Mouse (Mus musculus) hindbrain, embryonic 14.5 days (tissue): Measurements from ENCODE around the gene Pnmal2. TPM values are rescaled to one million over a fixed set of nuclear protein-coding genes. Genes with fewer than 3 reads are reported as not detected.
A peak's percentile ranks its signal among the peaks of the same experiment; 100 is the strongest.

Experiments used
- ATAC-seq: fragments of 200-750 bp; cut with Nextera tagmentation; 2 replicates; pipeline ENCODE4 v1.8.0; 2017; ENCODE audit warnings: moderate number of reproducible peaks, mild to moderate bottlenecking, moderate TSS enrichment, moderate library complexity; ENCODE audit not compliant: low FRiP score
- DNase-seq: peaks from one replicate; pipeline ENCODE4 v3.0.0-alpha.2; 2015; ENCODE audit warnings: low spot score
- H3K27ac ChIP-seq: fragments of 300-500 bp; sonication (generic); 2 replicates; pipeline ENCODE4 v1.5.1; 2014; ENCODE audit warnings: mild to moderate bottlenecking, moderate library complexity
- H3K27me3 ChIP-seq: fragments of 300-500 bp; sonication (generic); 2 replicates; pipeline ENCODE4 v1.6.1; 2014; ENCODE audit warnings: mild to moderate bottlenecking, low read length, mixed read lengths; ENCODE audit not compliant: control insufficient read depth, insufficient read depth
- H3K36me3 ChIP-seq: fragments of 300-500 bp; sonication (generic); replicated peaks from 2 replicates; pipeline ENCODE4 v1.6.1; 2014; ENCODE audit not compliant: control insufficient read depth, insufficient read depth
- H3K4me1 ChIP-seq: fragments of 300-500 bp; sonication (generic); replicated peaks from 2 replicates; pipeline ENCODE4 v1.6.1; 2014; ENCODE audit warnings: antibody characterized with exemption, low read length, mixed read lengths; ENCODE audit not compliant: control insufficient read depth, insufficient read depth
- H3K4me2 ChIP-seq: fragments of 300-500 bp; sonication (generic); replicated peaks from 2 replicates; pipeline ENCODE4 v1.6.1; 2014; ENCODE audit warnings: mild to moderate bottlenecking, moderate library complexity
- H3K4me3 ChIP-seq: fragments of 300-500 bp; sonication (generic); replicated peaks from 2 replicates; pipeline ENCODE4 v1.5.1; 2014; ENCODE audit warnings: mild to moderate bottlenecking, low read length
- H3K9ac ChIP-seq: fragments of 300-500 bp; sonication (generic); 2 replicates; pipeline ENCODE4 v1.6.1; 2014
- H3K9me3 ChIP-seq: fragments of 300-500 bp; sonication (generic); 2 replicates; pipeline ENCODE4 v1.6.1; 2016; ENCODE audit warnings: low read length; ENCODE audit not compliant: control insufficient read depth
- WGBS: fragments of 180-500 bp; shearing (Covaris S2); extraction: QIAGEN DNeasy Blood & Tissue Kit; methylation state at CpG from one replicate; pipeline ENCODE4 v1.1.7; 2014; 5-methylcytosine and 5-hydroxymethylcytosine counted together
- polyA plus RNA-seq: library from polyadenylated mRNA; unstranded; fragments of >200 nt; fragmentation: Nextera tagmentation; extraction: Ambion mirVana; gene quantifications from 2 replicates; pipeline ENCODE4 v1.2.1, GENCODE M21; 2014

The Pnmal2 gene
- polyA plus RNA-seq, result 96.1 and 96.4 TPM in 2 replicates

GRCm38 (mm10) chr7:16944061-16944807, at the start of gene Pnmal2:
Gene Pnmal2 (plus strand): TSS chr7:16944682.
- H3K9me3 ChIP-seq, result no peaks in the 10 kb centered on the region
- peak within 1 kb of the TSS; percentile 96 for H3K4me2 ChIP-seq
- peak within 1 kb of the TSS; percentile 96 for H3K27ac ChIP-seq
- H3K9ac ChIP-seq, result peak within 1 kb of the TSS; percentile 98
- DNase-seq (peak; percentile 94), ATAC-seq (peak; percentile 86)
- 6% methylated on average over 36 of the region's 36 CpGs for WGBS
- peaks cover 72% of the 10 kb centered on the region for H3K4me1 ChIP-seq
- 0 out of 2 replicates have a peak, but pooled peaks cover 5% of the 10 kb centered on the region for H3K27me3 ChIP-seq
- H3K4me3 ChIP-seq, result peak within 1 kb of the TSS; percentile 90
- H3K36me3 ChIP-seq, result peaks cover 8% of the 10 kb centered on the region

- H3K27ac ChIP-seq, result 0 out of 2 replicates have a peak overlapping the region, but pooled peaks have one; percentile 32
- H3K4me2 ChIP-seq, result peak overlapping the region; percentile 48
- H3K27me3 ChIP-seq, result peaks cover 17% of the 10 kb centered on the region
- peak overlapping the region; percentile 15; the same call in 1 of the 2 replicates for H3K4me3 ChIP-seq
- no peaks in the 10 kb centered on the region for H3K36me3 ChIP-seq
- peak overlapping the region; percentile 20; the same call in 1 of the 2 replicates for H3K9ac ChIP-seq
- peaks cover 15% of the 10 kb centered on the region for H3K4me1 ChIP-seq
- peak; percentile 75 for DNase-seq
- no peaks in the 10 kb centered on the region for H3K9me3 ChIP-seq
- ATAC-seq, result peak; percentile 7
- WGBS, result 2% methylated on average over 24 of the region's 24 CpGs
Measured at GRCm38 (mm10) chr7:16895000-16895399, 49.5 kb upstream of the Pnmal2 start.

DNA sequence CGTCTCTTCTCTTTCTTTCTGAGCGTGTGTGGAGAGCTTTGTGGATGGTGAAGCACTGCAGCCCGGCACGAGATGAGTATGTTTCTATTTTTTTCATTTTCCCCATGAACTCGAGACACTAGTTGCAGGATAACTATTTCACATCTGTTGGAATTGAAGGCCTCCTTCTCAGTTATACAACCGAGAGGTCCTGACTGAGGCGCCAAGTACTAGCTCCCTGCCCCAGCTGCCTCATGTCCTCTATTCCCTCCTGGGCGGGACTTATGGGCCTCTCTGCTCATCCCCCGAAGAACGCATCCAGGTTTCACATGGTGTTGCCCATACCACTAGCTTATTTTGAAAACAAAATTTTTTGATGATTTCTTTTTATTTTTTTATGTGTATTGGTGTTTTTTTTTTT, 49.0 kb upstream of the Pnmal2 start:
- Histone ChIP-seq H3K4me2 (peak overlapping the region; percentile 48), H3K4me3 (peak overlapping the region; percentile 15; the same call in 1 of the 2 replicates), H3K9me3 (no peaks in the 10 kb centered on the region), H3K9ac (0 out of 2 replicates have a peak overlapping the region, but pooled peaks have one; percentile 20), H3K36me3 (no peaks in the 10 kb centered on the region), H3K4me1 (peaks cover 17% of the 10 kb centered on the region), H3K27me3 (peaks cover 17% of the 10 kb centered on the region), H3K27ac (no peak overlapping the region)
- ATAC-seq, result no peak
- DNase-seq, result no peak
- WGBS, result 27% methylated on average over 10 of the region's 10 CpGs

DNA sequence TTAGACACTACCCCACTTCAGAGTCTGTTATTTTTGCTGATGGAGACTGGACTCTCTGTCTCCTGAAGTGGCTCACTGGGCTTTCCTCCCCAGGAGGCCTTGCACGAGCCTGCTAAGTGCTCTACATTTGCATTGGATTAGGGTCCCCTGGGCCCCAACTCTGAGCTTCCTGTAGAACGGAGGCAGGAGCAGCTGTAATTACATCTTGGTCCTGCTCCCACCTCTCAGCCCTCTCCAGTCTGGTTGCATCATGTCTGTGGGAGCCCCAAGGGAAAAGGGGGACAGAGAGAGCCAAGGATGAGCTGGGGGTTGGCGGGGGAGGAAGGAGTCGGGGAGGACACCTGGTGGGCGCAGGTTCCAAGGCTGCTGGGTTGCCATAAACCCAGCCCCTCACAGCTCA, 44.0 kb upstream of the Pnmal2 start:
- Histone ChIP-seq H3K9ac (no peak overlapping the region), H3K4me2 (no peak overlapping the region), H3K4me1 (peaks cover 10% of the 10 kb centered on the region; the same call in 1 of the 2 replicates), H3K9me3 (no peaks in the 10 kb centered on the region), H3K27ac (no peak overlapping the region), H3K4me3 (no peak overlapping the region), H3K36me3 (no peaks in the 10 kb centered on the region), H3K27me3 (peaks cover under 1% of the 10 kb centered on the region; the same call in 1 of the 2 replicates)
- 22% methylated on average over 5 of the region's 5 CpGs for WGBS
- no peak for DNase-seq
- peak; percentile 21; the same call in 1 of the 2 replicates for ATAC-seq

DNA sequence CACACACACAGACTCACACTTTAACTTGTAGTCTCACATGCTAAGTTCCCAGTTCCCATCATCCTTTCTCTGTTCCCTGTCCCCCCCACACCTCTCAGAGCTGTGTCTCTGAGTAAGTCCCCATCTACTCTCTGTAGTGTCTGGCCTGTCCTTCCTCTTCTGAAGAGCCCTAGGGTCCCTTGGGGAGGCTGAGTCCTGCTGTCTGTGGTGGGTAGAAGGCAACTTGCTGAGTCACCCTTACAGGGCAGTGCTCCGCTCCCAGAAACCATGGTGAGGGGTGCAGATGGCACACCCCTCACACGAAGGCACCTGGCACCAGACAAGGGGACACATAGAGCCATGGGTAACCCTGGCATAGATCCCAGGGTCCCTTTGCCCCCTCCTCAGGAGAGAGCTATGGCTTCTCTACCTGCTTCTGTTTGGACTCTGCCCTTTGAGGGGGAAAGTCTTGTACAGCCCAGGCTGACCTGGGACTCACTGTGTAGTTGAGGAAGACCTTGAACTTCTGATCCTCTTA, 41.0 kb upstream of the Pnmal2 start:
- Histone ChIP-seq H3K4me3 (no peak overlapping the region), H3K36me3 (no peaks in the 10 kb centered on the region), H3K27ac (no peak overlapping the region), H3K27me3 (no peaks in the 10 kb centered on the region), H3K4me2 (no peak overlapping the region), H3K9me3 (no peaks in the 10 kb centered on the region), H3K4me1 (peaks cover 12% of the 10 kb centered on the region; the same call in 1 of the 2 replicates), H3K9ac (no peak overlapping the region)
- no peak for DNase-seq
- ATAC-seq, result no peak
- 74% methylated on average over 2 of the region's 2 CpGs for WGBS

DNA sequence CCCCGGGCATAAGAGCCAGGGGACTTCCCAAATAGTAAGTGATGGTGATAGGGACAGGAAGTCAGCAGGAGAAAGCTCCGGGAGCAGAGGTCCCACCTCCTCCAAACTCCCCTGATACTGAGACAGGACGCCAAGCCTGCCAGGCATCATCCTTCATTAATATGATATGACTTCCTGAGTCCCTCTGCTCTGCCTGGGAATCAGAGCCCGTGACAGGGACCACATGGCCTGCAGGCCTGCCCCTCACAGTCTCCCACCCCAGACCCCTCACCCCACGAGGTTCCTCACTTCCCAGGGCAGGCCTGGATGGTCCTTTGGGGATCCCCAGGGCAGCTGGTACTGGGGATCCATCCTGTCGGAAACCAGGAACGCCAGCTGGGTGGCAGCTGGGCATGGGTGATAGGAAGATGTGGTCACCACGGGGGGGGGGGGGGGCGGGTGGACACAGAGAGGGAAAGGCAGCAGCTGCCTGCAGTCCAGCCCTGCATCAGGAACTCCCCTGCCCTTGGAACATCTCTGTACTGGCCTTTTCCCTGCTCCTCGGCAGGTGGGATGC, 40.3 kb upstream of the Pnmal2 start:
- ATAC-seq, result no peak
- no peaks in the 10 kb centered on the region for H3K27me3 ChIP-seq
- H3K9me3 ChIP-seq, result no peaks in the 10 kb centered on the region
- H3K4me3 ChIP-seq, result no peak overlapping the region
- H3K4me2 ChIP-seq, result no peak overlapping the region
- WGBS, result 37% methylated on average over 8 of the region's 10 CpGs
- no peak overlapping the region for H3K9ac ChIP-seq
- DNase-seq, result no peak
- no peaks in the 10 kb centered on the region for H3K36me3 ChIP-seq
- H3K27ac ChIP-seq, result no peak overlapping the region
- peaks cover 12% of the 10 kb centered on the region; the same call in 1 of the 2 replicates for H3K4me1 ChIP-seq

DNA sequence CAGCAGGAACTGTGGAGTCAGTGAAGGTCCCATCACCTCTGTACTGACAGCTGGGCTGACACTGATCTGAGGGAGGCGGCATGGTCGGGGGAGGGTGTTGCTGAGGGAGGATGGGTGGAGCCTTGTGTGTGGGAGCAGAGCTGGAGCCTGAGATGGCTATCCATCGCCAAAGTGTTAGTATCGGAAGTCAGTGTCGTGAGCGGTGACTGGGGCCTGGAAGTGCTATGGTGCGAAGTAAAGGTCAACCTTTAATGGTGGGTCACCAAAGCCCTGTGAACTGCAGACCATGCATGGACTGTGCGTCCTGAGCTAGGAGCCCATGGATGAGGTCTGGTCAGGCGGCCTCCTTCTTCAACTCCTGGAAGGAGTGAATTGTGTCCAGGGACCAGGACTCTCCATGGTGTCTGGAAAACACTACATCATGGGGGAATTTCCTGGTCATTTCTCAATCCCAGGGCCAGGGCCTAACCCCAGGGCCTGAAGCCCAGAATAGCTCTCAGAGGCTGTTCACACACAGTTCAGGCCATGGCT, 38.9 kb upstream of the Pnmal2 start:
- H3K36me3 ChIP-seq, result no peaks in the 10 kb centered on the region
- no peak overlapping the region for H3K9ac ChIP-seq
- H3K4me3 ChIP-seq, result no peak overlapping the region
- no peak overlapping the region for H3K27ac ChIP-seq
- no peak overlapping the region for H3K4me2 ChIP-seq
- H3K27me3 ChIP-seq, result no peaks in the 10 kb centered on the region
- WGBS, result 55% methylated on average over 9 of the region's 9 CpGs
- ATAC-seq (no peak), DNase-seq (no peak)
- peaks cover 9% of the 10 kb centered on the region; the same call in 1 of the 2 replicates for H3K4me1 ChIP-seq
- no peaks in the 10 kb centered on the region for H3K9me3 ChIP-seq

DNA sequence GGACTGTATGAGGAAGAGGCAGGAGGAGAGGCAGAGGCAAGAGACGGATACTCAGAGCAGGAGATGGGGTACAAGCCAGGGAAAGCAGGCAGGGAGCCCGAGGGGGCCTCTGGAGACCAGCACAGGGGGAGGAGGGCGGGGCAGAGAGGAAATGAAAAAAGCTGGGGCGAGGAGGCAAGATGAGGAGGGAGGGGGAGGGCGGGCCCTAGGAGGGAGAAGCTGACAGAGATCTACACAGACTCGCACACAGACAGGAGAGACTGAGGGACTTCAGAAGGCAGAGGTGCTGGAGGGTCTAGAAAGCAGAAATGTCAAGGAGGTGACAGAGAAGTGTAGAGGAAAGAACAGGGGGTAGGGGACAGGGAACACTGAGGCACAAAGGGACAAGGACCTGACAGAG, 38.2 kb upstream of the Pnmal2 start, which contains the start of gene Ptgir:
Gene Ptgir, plus strand, starts transcription at position 210 of the 400 bp plus-strand sequence.
- peaks cover 7% of the 10 kb centered on the region; the same call in 1 of the 2 replicates for H3K4me1 ChIP-seq
- 8% methylated on average over 6 of the region's 6 CpGs for WGBS
- H3K27me3 ChIP-seq, result no peaks in the 10 kb centered on the region
- no peaks in the 10 kb centered on the region for H3K9me3 ChIP-seq
- no peak within 1 kb of the TSS for H3K4me2 ChIP-seq
- H3K9ac ChIP-seq, result no peak within 1 kb of the TSS
- no peaks in the 10 kb centered on the region for H3K36me3 ChIP-seq
- DNase-seq, result no peak
- no peak within 1 kb of the TSS for H3K4me3 ChIP-seq
- no peak for ATAC-seq
- H3K27ac ChIP-seq, result no peak within 1 kb of the TSS
